Mouse (Mus musculus) kidney, adult 2 months (tissue): ENCODE data around the gene Mif.

ENCODE experiments used
- CTCF ChIP-seq: fragments of 200-500 bp; conservative IDR thresholded peaks from 2 replicates; pipeline ENCODE4 v1.5.1; 2011; ENCODE audit warnings: low read depth, mild to moderate bottlenecking, control low read depth, low read length, moderate library complexity, mixed read lengths; ENCODE audit not compliant: insufficient read depth, insufficient read length
- POLR2A ChIP-seq: fragments of 200-500 bp; IDR thresholded peaks from one replicate; pipeline ENCODE4 v1.6.1; 2011; ENCODE audit warnings: low read depth, low read length, control low read depth

- no peak for TF ChIP-seq CTCF
- no peak for TF ChIP-seq POLR2A
Observed at GRCm38 (mm10) chr10:75857598-75857997, 2.4 kb downstream of the Mif start.
